Mouse (Mus musculus): ENCODE data around the gene Gm20825. TPM values are rescaled to one million over a fixed set of nuclear protein-coding genes. Genes with fewer than 3 reads are reported as not detected.
"Not testable (repeated sequence)": the region's sequence is repeated elsewhere in the genome, so short reads cannot be mapped to it uniquely, and the experiment has no call there.

Gm20825 gene
- polyA plus RNA-seq (2016; fragmentation: Nextera tagmentation; extraction: Ambion mirVana): not detected in 2 replicates

DNA sequence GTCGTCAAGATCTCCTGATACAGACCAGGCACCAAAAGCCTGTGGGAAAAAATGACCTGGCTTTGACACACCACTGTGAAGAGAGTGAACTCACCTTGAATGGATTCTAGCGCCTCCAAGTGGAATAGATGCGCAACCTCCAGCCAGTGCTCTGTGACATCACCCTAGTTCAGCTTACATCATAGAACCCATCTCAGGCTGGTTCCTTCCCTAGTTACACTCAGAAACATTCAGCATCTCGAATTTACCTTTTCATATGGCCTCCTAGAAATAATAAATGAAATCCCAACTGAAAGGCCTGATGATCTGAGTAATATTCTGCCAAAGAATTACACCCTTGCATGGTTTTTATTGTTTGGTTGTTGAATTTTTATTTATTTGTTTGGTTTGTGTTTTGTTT, at the start of gene Gm20825:
Gm20825 (minus strand) TSS at position 101 of the 400 bp plus-strand sequence.
- not testable (repeated sequence) for H3K4me1 ChIP-seq; H3K27me3 ChIP-seq (ENCODE audit: low read depth, poor library complexity, severe bottlenecking); H3K9me3 ChIP-seq (replicated peaks); H3K4me3 ChIP-seq; H3K27ac ChIP-seq; H3K36me3 ChIP-seq; DNase-seq (ENCODE audit: low spot score)
- WGBS: 72% methylated on average over 4 of the region's 4 CpGs

Other genes starting within 250 kb of the Gm20825 start
- not detected in 2 replicates for gene Gm29049, start 74.3 kb downstream of the Gm20825 start, polyA plus RNA-seq (2016; fragmentation: Nextera tagmentation; extraction: Ambion mirVana)
- not detected in 2 replicates for gene Gm20824, start 186.4 kb upstream of the Gm20825 start, polyA plus RNA-seq (2016; fragmentation: Nextera tagmentation; extraction: Ambion mirVana)

Data from limb, embryonic 10.5 days (tissue).